Mouse (Mus musculus): Measurements from ENCODE around the gene Cntrob.

- TF ChIP-seq POLR2A (IDR thresholded peaks at IDR 0.05; ENCODE audit: borderline replicate concordance, control insufficient read depth, low read depth, low read length): no peak
- TF ChIP-seq CTCF (IDR thresholded peaks at IDR 0.05; ENCODE audit: control insufficient read depth, insufficient read depth, low read length): no peak
Observed at GRCm38 (mm10) chr11:69311266-69311665, 12.3 kb downstream of the Cntrob start.
